Mouse (Mus musculus) lung, postnatal 0 days (tissue): Measurements from ENCODE around the gene Ptrhd1.

Experiments used
- CTCF ChIP-seq: IDR thresholded peaks from 2 replicates; pipeline ENCODE4 v1.5.1; 2016; ENCODE audit warnings: antibody characterized with exemption, mild to moderate bottlenecking
- EP300 ChIP-seq: IDR thresholded peaks from 2 replicates; pipeline ENCODE4 v1.6.1; 2016; ENCODE audit warnings: antibody characterized with exemption, mild to moderate bottlenecking, control low read depth

DNA sequence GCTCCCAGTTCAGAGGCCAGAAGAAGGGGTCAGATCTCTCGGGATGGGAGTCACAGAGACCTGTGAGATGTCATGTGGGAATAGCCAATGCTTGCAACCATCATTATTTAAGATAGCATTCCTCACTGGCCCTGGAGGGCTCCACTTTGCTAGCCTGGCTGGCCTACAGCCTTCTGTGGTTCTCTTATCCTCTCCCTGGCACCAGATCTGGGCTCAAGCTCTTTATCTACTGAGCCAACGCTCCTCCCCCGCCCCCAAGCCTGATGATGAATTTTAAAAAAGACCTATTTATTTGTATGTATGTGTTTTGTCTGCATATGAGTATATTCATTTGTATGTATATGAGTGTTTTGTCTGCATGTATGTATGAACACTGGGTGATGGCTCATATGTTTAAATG, 46.1 kb downstream of the Ptrhd1 start:
- TF ChIP-seq CTCF (no peak), EP300 (no peak)
